Mouse (Mus musculus) midbrain, embryonic 10.5 days (tissue): ENCODE measurements around the gene Asb18. TPM values are rescaled to one million over a fixed set of nuclear protein-coding genes. Genes with fewer than 3 reads are reported as not detected.

Experiments used
- DNase-seq: peaks from one replicate; pipeline ENCODE4 v3.0.0-alpha.2; 2017; ENCODE audit warnings: low spot score
- H3K27ac ChIP-seq: fragments of 300-500 bp; sonication (generic); replicated peaks from 2 replicates; pipeline ENCODE4 v1.5.1; 2016; ENCODE audit warnings: mild to moderate bottlenecking
- H3K27me3 ChIP-seq: fragments of 300-500 bp; sonication (generic); 2 replicates; pipeline ENCODE4 v1.6.1; 2016; ENCODE audit warnings: low read depth, mild to moderate bottlenecking; ENCODE audit not compliant: poor library complexity, severe bottlenecking
- H3K36me3 ChIP-seq: fragments of 300-500 bp; sonication (generic); 2 replicates; pipeline ENCODE4 v1.6.1; 2016; ENCODE audit warnings: mild to moderate bottlenecking, moderate library complexity
- H3K4me1 ChIP-seq: fragments of 300-500 bp; sonication (generic); 2 replicates; pipeline ENCODE4 v1.6.1; 2016
- H3K4me3 ChIP-seq: fragments of 300-500 bp; sonication (generic); 2 replicates; pipeline ENCODE4 v1.5.1; 2016; ENCODE audit warnings: mild to moderate bottlenecking, moderate library complexity
- H3K9me3 ChIP-seq: fragments of 300-500 bp; sonication (generic); replicated peaks from 2 replicates; pipeline ENCODE4 v1.6.1; 2016; ENCODE audit warnings: mild to moderate bottlenecking
- WGBS: fragments of 180-500 bp; shearing (Covaris S2); methylation state at CpG from one replicate; pipeline ENCODE4 v1.1.7; 2016; 5-methylcytosine and 5-hydroxymethylcytosine counted together
- polyA plus RNA-seq: library from polyadenylated mRNA; unstranded; fragments of >200 nt; fragmentation: Nextera tagmentation; extraction: Ambion mirVana; gene quantifications from 2 replicates; pipeline ENCODE4 v1.2.1, GENCODE M21; 2016

Asb18 gene
- polyA plus RNA-seq, 1 experiment from 2014 or later: 0.09 TPM

DNA sequence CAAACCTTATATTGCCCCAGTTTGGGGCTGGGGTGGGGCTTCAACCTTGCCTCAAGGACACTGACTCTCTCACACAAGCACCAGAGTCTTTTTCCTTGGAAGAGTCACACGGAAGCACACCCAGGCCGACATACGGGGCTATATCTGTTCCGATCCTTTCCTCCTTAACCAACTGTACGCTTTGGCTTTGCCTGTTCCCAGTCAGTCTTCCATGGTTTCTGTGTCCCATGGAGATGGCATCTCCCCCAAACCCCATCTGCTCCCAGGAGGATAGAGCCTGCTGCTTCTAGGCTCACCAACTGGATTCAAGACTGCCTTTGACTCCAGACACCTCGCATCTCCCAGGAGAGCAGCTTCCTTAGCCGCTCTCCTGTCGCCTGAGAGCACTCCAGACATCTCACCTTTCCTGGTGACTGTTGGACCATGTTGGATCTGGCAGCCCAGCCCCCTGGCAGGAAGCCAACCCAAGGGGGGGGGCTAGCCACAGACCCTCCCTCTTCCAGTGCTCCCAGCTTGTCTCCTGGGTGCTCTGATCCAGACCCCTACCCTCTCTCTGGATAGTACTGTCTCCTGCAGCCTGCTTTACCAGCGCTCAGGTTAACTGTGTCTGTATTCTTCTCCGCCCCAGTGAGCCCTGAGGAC is 45.3 kb downstream of the Asb18 start:
- no peak for DNase-seq
- Histone ChIP-seq H3K4me3 (peak overlapping the region; percentile 73), H3K4me1 (peaks cover 31% of the 10 kb centered on the region), H3K36me3 (no peaks in the 10 kb centered on the region), H3K9me3 (no peaks in the 10 kb centered on the region), H3K27ac (no peak overlapping the region), H3K27me3 (peaks cover 91% of the 10 kb centered on the region)
- WGBS: 56% methylated on average over 10 of the region's 10 CpGs

DNA sequence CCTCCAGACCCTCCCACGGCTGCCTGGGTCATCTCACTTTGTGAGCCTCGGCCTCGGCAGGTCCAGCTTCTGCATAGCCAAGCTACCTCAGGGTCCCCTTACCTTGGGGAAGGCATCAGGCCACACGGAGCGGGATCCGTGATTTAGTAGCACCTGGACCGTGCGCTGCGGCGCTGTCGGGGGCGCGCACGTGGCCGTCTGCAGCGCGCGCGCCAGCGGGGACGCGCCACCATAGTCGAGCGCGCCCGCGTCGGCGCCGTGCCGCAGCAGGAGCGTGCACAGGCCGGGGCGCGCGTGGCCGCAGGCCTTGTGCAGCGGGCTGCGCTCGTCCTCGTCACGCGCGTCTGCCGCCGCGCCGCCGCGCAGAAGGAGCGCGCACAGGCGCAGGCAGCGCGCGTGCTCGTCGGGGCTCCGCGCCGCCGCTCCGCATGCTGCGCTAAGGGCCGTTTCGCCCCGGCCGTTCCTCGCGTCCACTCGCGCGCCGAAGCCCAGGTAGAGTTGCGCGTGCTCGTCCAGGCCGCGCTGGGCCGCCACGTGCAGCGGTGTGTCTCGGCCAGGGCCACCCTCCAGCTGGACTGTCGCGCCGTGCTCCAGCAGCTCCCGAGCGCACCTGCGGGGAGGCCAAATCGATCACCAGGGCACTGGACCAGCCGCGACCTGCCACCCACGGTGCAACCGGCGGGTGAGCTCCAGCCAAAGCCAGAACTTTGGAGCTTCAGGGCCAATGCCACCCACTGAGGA is 46.2 kb downstream of the Asb18 start:
- peak; percentile 38 for DNase-seq
- peak overlapping the region; percentile 72 for H3K27ac ChIP-seq
- no peaks in the 10 kb centered on the region for H3K9me3 ChIP-seq
- H3K4me3 ChIP-seq: peak overlapping the region; percentile 73
- H3K4me1 ChIP-seq: peaks cover 34% of the 10 kb centered on the region
- H3K36me3 ChIP-seq: no peaks in the 10 kb centered on the region
- under 1% methylated on average over 95 of the region's 95 CpGs for WGBS
- peaks cover 97% of the 10 kb centered on the region for H3K27me3 ChIP-seq

DNA sequence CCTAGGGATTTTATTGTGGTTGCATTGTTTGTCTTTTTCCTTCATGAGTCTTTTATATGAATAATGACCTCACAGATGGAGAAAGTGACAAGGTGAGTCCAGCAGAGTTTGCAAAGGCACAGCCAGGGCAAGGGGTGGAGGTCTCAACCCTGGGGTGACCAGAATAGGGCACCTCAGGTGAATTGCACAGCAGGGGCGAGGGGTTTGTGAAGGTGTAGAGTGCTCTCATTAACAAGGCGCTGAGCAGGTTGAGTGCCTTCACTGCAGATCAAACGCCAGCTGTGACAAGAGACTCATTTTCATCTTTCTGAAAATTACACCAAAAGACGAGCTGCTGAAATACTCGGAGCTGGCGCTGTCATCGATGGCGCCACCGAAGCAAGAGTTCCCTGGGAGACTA is 46.9 kb downstream of the Asb18 start:
- DNase-seq: no peak
- WGBS: 19% methylated on average over 9 of the region's 9 CpGs
- no peaks in the 10 kb centered on the region for H3K36me3 ChIP-seq
- peaks cover 40% of the 10 kb centered on the region for H3K4me1 ChIP-seq
- H3K27me3 ChIP-seq: peaks cover 98% of the 10 kb centered on the region
- peak overlapping the region; percentile 73 for H3K4me3 ChIP-seq
- no peak overlapping the region for H3K27ac ChIP-seq
- no peaks in the 10 kb centered on the region for H3K9me3 ChIP-seq

DNA sequence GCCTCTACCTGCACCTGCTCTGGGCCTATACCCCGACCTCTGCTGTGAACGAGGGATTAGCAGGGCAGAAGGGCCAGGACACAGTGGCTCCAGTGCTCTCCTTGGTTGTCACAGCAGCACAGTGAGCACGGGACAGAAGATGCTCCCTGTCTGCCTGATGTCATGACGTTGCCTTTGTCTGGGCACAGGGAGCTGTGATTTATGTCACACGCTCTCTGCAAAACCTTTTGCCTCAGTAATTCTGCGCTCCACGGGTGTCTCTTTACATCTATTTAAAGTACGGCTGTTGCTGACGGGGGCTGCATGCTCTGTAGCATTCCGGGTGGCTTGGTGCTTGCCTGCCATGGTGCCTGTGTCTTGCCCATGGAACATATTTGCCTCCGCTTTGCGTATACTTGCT is 50.0 kb downstream of the Asb18 start:
- 73% methylated on average over 12 of the region's 12 CpGs for WGBS
- Histone ChIP-seq H3K27ac (no peak overlapping the region), H3K4me1 (peaks cover 55% of the 10 kb centered on the region), H3K9me3 (no peaks in the 10 kb centered on the region), H3K4me3 (no peak overlapping the region), H3K36me3 (no peaks in the 10 kb centered on the region), H3K27me3 (peaks cover 98% of the 10 kb centered on the region)
- no peak for DNase-seq

DNA sequence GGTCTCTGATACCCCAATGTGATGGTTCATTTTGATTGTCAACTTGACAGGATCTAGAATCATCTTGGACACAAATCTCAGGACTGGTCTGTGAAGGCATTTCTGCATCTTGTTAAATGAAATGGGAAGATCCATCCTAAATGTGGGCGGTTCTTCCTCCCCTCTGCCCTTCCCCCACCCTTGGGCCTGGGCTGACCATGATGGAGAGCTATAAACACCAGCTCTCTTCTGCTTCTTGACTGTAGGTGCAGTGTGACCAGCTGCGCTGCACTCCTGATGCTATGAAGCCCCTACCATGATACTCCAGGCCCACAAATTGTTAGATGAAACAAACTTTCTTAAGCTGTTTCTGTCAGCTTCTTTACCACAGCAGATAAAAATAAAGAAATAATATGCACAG is 51.2 kb downstream of the Asb18 start:
- Histone ChIP-seq H3K36me3 (no peaks in the 10 kb centered on the region), H3K9me3 (no peaks in the 10 kb centered on the region), H3K27ac (no peak overlapping the region), H3K4me3 (no peak overlapping the region), H3K27me3 (peaks cover 93% of the 10 kb centered on the region), H3K4me1 (peaks cover 48% of the 10 kb centered on the region)
- WGBS: 90% methylated on average over 2 of the region's 2 CpGs
- no peak for DNase-seq

DNA sequence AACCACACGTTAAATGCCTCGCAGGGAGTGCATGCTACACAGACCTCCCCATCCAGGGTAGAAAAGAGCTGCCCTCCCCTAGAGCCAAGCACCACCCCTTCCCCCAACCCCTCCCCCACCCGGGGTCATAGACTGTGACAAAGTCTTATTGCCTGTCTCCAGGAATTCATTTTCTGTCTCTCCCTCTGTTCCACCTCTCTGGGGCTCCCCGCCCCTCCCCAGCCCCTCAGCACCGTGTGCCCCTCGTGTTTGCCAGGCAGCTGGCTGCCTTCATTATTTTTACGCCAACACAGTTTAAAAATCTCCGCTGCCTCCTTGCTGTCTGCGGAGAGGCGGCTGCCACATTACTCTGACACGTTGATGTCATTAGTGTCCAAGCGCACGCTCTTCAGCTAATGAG is 52.4 kb downstream of the Asb18 start:
- Histone ChIP-seq H3K27ac (no peak overlapping the region; the same call in 1 of the 2 replicates), H3K27me3 (peaks cover 90% of the 10 kb centered on the region)

DNA sequence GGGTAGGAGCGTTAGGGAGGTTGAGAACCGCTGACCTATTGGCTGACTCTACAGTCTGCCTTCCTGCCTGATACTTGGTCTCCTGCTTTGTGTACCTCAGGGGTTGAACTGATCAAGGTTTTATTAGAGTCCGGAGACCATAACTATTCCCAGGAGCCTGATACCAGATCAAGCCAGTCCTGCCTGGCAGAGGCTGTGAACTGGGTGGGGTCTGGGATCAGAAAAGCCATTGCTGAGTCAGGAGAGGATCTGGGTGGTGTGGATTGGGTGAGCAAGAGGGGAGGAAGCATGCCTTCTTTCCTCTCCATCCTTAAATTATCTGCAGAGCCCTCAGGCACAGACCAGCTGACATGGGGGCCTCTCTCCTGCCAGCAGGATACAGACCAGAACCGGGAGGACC is 55.1 kb downstream of the Asb18 start:
- Histone ChIP-seq H3K27me3 (peaks cover 73% of the 10 kb centered on the region), H3K4me1 (peaks cover 32% of the 10 kb centered on the region), H3K36me3 (no peaks in the 10 kb centered on the region), H3K4me3 (no peak overlapping the region), H3K27ac (no peak overlapping the region), H3K9me3 (no peaks in the 10 kb centered on the region)
- DNase-seq: no peak
- WGBS: 85% methylated on average over 4 of the region's 4 CpGs

More for the DNA sequence above, 52.4 kb downstream of the Asb18 start:
- peak overlapping the region; percentile 28 for H3K4me3 ChIP-seq
- no peaks in the 10 kb centered on the region for H3K36me3 ChIP-seq
- peak; percentile 29 for DNase-seq
- H3K9me3 ChIP-seq: no peaks in the 10 kb centered on the region
- 13% methylated on average over 13 of the region's 13 CpGs for WGBS
- peaks cover 39% of the 10 kb centered on the region for H3K4me1 ChIP-seq

DNA sequence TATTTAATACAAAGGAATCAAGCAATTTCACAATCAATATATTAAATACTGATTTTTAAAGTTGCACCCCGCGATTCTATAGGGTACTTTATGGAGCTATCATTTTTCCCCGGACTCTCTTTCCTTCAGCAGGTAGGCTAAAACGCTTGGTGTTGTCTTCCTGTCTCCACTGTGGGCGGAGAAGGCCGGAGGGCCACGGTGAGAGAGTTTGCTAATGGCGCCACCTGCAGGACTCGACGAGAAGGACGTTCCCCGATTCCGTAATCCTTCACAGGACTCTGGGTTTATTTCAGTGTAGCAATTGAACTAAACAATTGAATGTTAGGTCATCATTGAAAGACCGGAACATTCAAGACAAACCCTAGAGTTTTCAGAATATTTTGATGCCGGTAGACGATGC is 71.3 kb downstream of the Asb18 start:
- H3K9me3 ChIP-seq: no peaks in the 10 kb centered on the region
- H3K27ac ChIP-seq: no peak overlapping the region
- 3% methylated on average over 16 of the region's 16 CpGs for WGBS
- H3K36me3 ChIP-seq: no peaks in the 10 kb centered on the region
- peaks cover 96% of the 10 kb centered on the region for H3K27me3 ChIP-seq
- H3K4me1 ChIP-seq: peaks cover 36% of the 10 kb centered on the region
- peak overlapping the region; percentile 59; the same call in 1 of the 2 replicates for H3K4me3 ChIP-seq
- peak; percentile 82 for DNase-seq

DNA sequence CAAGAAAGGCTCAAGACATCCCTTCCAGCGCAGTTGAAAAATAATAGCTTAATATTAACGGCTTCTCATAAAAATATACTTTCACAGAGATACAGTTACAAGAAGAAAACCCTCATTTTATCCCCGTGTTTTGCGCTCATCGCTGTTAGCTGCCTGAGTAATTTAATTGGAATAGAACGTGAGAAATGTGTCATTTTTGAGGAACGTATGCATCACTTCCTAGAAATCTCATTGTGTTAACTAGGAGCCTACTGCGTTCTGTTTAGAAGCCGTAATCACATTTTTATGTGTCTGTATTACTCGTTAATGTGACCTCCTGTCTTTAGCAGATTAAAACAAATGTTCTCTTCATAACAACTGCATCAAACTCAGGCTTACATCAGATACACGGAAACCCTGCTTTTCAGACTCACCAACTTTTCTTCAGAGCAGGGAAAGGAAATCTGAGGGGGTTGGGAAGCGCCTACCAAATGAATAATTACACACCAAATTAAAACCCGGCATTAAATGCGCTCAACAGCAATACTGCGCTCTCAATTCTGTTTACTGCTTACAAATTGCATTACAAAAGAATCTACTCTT is 72.0 kb downstream of the Asb18 start:
- H3K27me3 ChIP-seq: peaks cover 96% of the 10 kb centered on the region
- H3K36me3 ChIP-seq: no peaks in the 10 kb centered on the region
- 2% methylated on average over 15 of the region's 15 CpGs for WGBS
- H3K4me1 ChIP-seq: peaks cover 36% of the 10 kb centered on the region
- DNase-seq: no peak
- H3K4me3 ChIP-seq: peak overlapping the region; percentile 59
- no peaks in the 10 kb centered on the region for H3K9me3 ChIP-seq
- H3K27ac ChIP-seq: no peak overlapping the region

DNA sequence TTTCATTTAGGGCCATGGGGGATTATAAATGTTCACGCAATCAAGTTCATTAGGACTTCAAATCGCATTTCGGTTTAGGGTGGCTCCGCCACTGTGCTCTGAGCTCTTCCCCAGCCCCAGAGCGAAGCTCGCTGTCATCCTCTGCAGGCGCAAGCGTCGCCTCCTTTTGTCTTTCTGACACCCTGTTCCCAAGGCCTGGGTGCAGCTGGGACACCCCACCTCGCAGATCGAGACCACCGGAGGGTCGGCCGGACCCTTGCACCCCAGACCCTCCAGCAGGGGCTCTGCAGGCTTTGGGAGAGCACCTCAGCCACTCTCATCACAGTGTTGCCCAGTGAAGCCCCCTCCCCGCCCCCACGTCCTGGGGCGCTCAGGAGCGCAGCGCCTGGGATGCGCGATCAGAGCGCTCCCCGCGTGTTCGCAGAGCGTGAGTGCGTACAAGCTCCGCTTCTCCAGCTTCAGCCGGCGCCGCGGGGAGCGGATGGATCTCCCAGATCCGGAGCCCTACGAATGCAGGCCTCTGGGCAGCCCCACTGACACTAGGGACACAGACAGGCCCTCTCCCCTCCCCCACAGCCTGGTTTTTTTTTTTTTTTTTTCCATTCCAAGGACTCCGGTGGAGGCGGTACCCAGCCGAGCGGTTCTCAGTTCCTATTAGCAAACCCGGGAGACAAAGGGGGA is 72.6 kb downstream of the Asb18 start:
- Histone ChIP-seq H3K27ac (peak overlapping the region; percentile 78), H3K27me3 (peaks cover 97% of the 10 kb centered on the region)
- DNase-seq: peak; percentile 67

DNA sequence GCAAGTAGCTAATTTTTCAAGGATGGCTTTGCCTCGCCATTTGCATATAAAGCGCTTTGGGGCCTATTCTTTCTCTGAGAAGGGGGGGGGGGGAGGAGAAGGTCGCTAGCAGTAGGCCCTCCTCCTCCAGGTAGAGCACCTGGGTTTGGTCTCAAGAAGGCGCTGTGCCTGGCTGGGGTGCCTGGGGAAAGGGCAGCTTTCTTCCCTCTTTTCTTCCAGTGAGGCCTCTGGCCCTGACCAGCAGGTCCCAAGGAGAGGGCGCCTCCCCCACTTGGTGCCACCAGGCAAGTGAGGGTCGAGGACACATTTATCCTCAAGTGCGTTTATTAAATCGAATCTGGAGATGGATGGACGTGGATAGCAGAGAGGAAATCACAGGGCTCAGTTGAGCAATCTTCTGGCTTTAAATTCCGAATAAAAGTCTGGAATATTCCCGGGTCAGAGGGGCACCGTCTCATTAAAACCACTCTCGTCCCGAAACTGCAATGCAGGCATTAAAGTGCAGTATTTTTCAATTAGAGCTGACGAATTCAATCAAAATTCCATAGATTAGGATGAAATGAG is 73.4 kb downstream of the Asb18 start:
- peaks cover 100% of the 10 kb centered on the region for H3K27me3 ChIP-seq
- no peaks in the 10 kb centered on the region for H3K36me3 ChIP-seq
- H3K4me3 ChIP-seq: peak overlapping the region; percentile 59
- H3K9me3 ChIP-seq: no peaks in the 10 kb centered on the region
- 5% methylated on average over 15 of the region's 15 CpGs for WGBS
- peaks cover 44% of the 10 kb centered on the region for H3K4me1 ChIP-seq
- H3K27ac ChIP-seq: no peak overlapping the region
- peak; percentile 34 for DNase-seq

More for the DNA sequence above, 72.6 kb downstream of the Asb18 start:
- peak overlapping the region; percentile 59 for H3K4me3 ChIP-seq
- WGBS: under 1% methylated on average over 40 of the region's 40 CpGs
- no peaks in the 10 kb centered on the region for H3K9me3 ChIP-seq
- peaks cover 37% of the 10 kb centered on the region for H3K4me1 ChIP-seq
- H3K36me3 ChIP-seq: no peaks in the 10 kb centered on the region

DNA sequence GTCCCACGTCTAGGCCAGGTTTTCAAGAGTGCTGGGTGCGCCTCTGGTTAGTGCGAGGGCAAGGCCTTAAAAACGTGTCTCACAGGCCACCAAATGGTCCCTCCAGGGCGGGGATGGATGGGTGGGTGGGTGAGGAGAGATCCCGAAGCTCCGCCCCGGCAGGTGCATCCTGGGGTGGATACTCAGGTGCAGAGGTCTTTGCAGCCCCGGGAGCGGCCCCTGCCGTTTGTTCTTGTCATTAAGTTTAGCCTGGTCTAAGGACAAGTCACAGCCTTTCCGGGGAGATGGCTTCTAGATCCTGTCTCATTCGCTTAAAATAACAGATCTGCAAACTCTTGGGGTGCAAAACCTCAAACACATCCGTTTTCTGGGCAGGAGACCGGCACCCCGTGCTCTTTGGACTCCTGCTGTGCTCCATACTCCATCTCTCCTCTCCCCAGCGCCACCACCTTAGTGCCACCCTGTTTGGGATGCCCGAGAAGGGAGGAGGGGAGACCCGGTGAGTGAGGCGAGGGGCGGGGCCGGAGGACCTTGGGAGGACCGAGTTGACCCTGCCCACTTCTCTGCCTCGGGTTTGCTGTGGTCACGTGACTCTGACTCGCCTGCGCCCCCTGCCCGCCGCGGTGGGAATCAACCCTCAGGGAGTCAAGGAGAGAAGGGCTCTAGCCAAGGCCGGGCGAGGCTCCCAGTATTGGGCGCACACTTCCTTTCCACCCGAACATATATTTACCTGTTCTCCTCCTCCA is 74.3 kb downstream of the Asb18 start:
- Histone ChIP-seq H3K36me3 (no peaks in the 10 kb centered on the region), H3K9me3 (no peaks in the 10 kb centered on the region), H3K27me3 (peaks cover 100% of the 10 kb centered on the region), H3K4me1 (peaks cover 53% of the 10 kb centered on the region), H3K4me3 (peak overlapping the region; percentile 21; the same call in 1 of the 2 replicates), H3K27ac (no peak overlapping the region)
- peak; percentile 94 for DNase-seq
- WGBS: 2% methylated on average over 34 of the region's 34 CpGs
